Mouse (Mus musculus) hindbrain, embryonic 16.5 days (tissue): Measurements from ENCODE around the gene Cse1l. TPM values are rescaled to one million over a fixed set of nuclear protein-coding genes. Genes with fewer than 3 reads are reported as not detected.

ENCODE experiments used
- ATAC-seq: fragments of 200-750 bp; cut with Nextera tagmentation; 2 replicates; pipeline ENCODE4 v1.8.0; 2017; ENCODE audit warnings: moderate TSS enrichment, moderate library complexity
- H3K27ac ChIP-seq: fragments of 300-500 bp; sonication (generic); 2 replicates; pipeline ENCODE4 v1.5.1; 2014; ENCODE audit warnings: low read depth, mild to moderate bottlenecking, control low read depth, low read length, moderate library complexity
- H3K27me3 ChIP-seq: fragments of 300-500 bp; sonication (generic); replicated peaks from 2 replicates; pipeline ENCODE4 v1.6.1; 2014; ENCODE audit warnings: low read length; ENCODE audit not compliant: control insufficient read depth, insufficient read depth
- H3K36me3 ChIP-seq: fragments of 300-500 bp; sonication (generic); 2 replicates; pipeline ENCODE4 v1.6.1; 2014; ENCODE audit warnings: mild to moderate bottlenecking, low read length, moderate library complexity, mixed read lengths; ENCODE audit not compliant: control insufficient read depth, insufficient read depth
- H3K4me1 ChIP-seq: fragments of 300-500 bp; sonication (generic); 2 replicates; pipeline ENCODE4 v1.6.1; 2014; ENCODE audit warnings: low read depth, low read length; ENCODE audit not compliant: control insufficient read depth, insufficient read depth
- H3K4me2 ChIP-seq: fragments of 300-500 bp; sonication (generic); 2 replicates; pipeline ENCODE4 v1.6.1; 2014; ENCODE audit warnings: mild to moderate bottlenecking, low read length, control low read depth, moderate library complexity
- H3K4me3 ChIP-seq: fragments of 300-500 bp; sonication (generic); 2 replicates; pipeline ENCODE4 v1.5.1; 2014; ENCODE audit warnings: mild to moderate bottlenecking, low read length, control low read depth, moderate library complexity
- H3K9ac ChIP-seq: fragments of 300-500 bp; sonication (generic); 2 replicates; pipeline ENCODE4 v1.6.1; 2014; ENCODE audit warnings: low read depth, mild to moderate bottlenecking, control low read depth, low read length, moderate library complexity
- H3K9me3 ChIP-seq: fragments of 300-500 bp; sonication (generic); 2 replicates; pipeline ENCODE4 v1.6.1; 2014; ENCODE audit warnings: mild to moderate bottlenecking, low read length, moderate library complexity; ENCODE audit not compliant: control insufficient read depth
- WGBS: fragments of 180-500 bp; shearing (Covaris S2); extraction: QIAGEN DNeasy Blood & Tissue Kit; methylation state at CpG from one replicate; pipeline ENCODE4 v1.1.7; 2014; 5-methylcytosine and 5-hydroxymethylcytosine counted together
- polyA plus RNA-seq: library from polyadenylated mRNA; unstranded; fragments of >200 nt; fragmentation: Nextera tagmentation; extraction: Ambion mirVana; gene quantifications from 2 replicates; pipeline ENCODE4 v1.2.1, GENCODE M21; 2015

Cse1l gene
- polyA plus RNA-seq, 1 experiment from 2014 or later, result 90.8 TPM

- Histone ChIP-seq H3K27ac (no peak overlapping the region), H3K36me3 (peaks cover 22% of the 10 kb centered on the region), H3K4me3 (no peak overlapping the region), H3K9ac (no peak overlapping the region), H3K9me3 (no peaks in the 10 kb centered on the region), H3K4me2 (no peak overlapping the region), H3K27me3 (no peaks in the 10 kb centered on the region), H3K4me1 (no peaks in the 10 kb centered on the region)
- no peak for ATAC-seq
- WGBS, result 95% methylated on average over 6 of the region's 6 CpGs
Measured at GRCm38 (mm10) chr2:166933943-166934342, 28.1 kb downstream of the Cse1l start.

DNA sequence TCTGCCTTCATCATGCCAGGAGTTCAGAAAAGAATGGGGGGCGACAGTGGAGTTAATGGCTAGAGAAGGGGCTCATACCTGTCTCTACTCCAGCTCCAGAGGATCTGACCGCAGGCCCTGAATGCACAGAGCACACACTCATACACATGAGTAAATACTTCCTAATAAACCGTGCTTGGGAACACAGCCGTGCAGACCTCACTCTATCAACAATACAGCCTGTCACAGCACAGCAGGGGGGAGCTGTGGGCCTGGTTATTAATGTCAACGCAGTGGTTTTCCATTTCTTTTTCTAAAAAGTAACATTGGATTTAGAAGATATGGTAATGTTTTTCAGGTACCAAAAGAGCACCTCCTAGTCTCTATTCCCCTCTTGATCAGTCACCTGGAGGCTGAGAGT is 28.6 kb downstream of the Cse1l start:
- H3K4me3 ChIP-seq, result no peak overlapping the region
- whole genome bisulfite sequencing, result 56% methylated on average over 5 of the region's 5 CpGs
- H3K9ac ChIP-seq, result no peak overlapping the region
- ATAC-seq, result no peak
- peaks cover 19% of the 10 kb centered on the region for H3K36me3 ChIP-seq
- no peak overlapping the region for H3K4me2 ChIP-seq
- no peaks in the 10 kb centered on the region for H3K27me3 ChIP-seq
- H3K9me3 ChIP-seq, result no peaks in the 10 kb centered on the region
- no peaks in the 10 kb centered on the region for H3K4me1 ChIP-seq
- no peak overlapping the region for H3K27ac ChIP-seq

- 90% methylated on average over 7 of the region's 7 CpGs for WGBS
- no peak overlapping the region for H3K9ac ChIP-seq
- no peak for ATAC-seq
- H3K9me3 ChIP-seq, result no peaks in the 10 kb centered on the region
- no peak overlapping the region for H3K4me2 ChIP-seq
- no peaks in the 10 kb centered on the region for H3K4me1 ChIP-seq
- no peaks in the 10 kb centered on the region for H3K27me3 ChIP-seq
- no peak overlapping the region for H3K4me3 ChIP-seq
- peaks cover 15% of the 10 kb centered on the region for H3K36me3 ChIP-seq
- no peak overlapping the region for H3K27ac ChIP-seq
Measured at GRCm38 (mm10) chr2:166935582-166935981, 29.7 kb downstream of the Cse1l start.

DNA sequence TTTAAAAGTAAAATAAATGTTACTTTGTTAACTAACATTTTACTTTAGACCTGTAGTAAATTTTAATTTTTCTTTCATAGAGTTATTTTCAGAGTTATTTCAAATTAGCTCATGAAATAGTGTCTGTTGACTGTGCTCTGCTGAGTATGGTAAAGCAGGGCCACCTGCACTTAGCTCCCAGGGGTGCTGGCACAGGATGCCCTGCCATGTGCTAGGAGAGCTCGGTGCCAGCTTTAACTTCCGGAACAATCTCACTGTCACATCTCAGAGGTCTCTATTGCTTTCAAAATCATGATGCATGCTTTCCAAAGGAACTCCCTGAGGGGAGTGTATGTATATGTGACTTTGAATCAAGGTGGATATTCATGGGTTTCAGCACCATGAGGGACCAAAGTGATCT is 30.3 kb downstream of the Cse1l start:
- no peak for ATAC-seq
- Histone ChIP-seq H3K4me1 (no peaks in the 10 kb centered on the region), H3K27me3 (no peaks in the 10 kb centered on the region), H3K36me3 (peaks cover 18% of the 10 kb centered on the region), H3K4me3 (no peak overlapping the region), H3K4me2 (no peak overlapping the region), H3K27ac (no peak overlapping the region), H3K9ac (no peak overlapping the region), H3K9me3 (no peaks in the 10 kb centered on the region)
- 74% methylated on average over 2 of the region's 2 CpGs for WGBS

DNA sequence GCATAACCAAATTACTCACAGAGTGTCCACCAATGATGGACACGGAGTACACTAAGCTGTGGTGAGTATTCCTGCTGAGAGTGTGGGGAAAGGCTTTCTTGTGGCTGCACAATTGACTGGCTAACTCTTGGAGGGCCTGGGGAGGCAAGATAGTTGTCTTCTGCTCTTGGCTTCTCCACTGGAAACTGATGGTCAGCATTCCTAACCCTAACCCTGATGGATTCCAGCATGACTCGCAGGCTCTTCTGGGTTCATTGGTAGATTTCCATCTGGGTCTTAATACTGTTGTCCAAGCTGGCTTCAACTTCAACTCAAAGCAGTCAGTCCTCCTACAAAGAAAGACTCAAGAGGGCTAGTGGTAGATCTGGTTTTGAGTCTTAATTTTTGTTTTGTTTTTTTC is 37.3 kb downstream of the Cse1l start:
- Histone ChIP-seq H3K9ac (no peak overlapping the region), H3K4me3 (no peak overlapping the region), H3K4me2 (no peak overlapping the region), H3K4me1 (no peaks in the 10 kb centered on the region), H3K9me3 (no peaks in the 10 kb centered on the region), H3K27me3 (no peaks in the 10 kb centered on the region), H3K27ac (no peak overlapping the region), H3K36me3 (peaks cover 38% of the 10 kb centered on the region)
- 87% methylated on average over 2 of the region's 2 CpGs for WGBS
- ATAC-seq, result no peak

DNA sequence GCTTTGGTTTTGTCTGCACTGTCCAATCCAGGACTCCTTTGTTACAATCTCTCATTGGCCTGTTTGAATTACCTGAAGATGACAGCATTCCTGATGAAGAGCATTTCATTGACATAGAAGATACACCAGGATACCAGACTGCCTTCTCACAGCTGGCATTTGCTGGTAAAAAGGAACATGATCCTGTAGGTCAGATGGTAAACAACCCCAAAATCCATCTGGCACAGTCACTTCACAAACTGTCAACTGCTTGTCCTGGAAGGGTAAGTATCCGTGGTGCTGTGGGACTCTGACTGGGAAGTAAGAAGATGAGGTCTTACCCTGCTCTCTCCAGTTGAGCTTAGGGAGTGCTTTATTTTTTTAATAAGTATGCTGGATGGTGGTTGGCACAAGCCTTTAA is 38.5 kb downstream of the Cse1l start:
- no peak for ATAC-seq
- H3K27ac ChIP-seq, result no peak overlapping the region
- WGBS, result 70% methylated on average over 1 of the region's 1 CpGs
- no peak overlapping the region for H3K4me3 ChIP-seq
- peaks cover 50% of the 10 kb centered on the region for H3K36me3 ChIP-seq
- no peak overlapping the region for H3K9ac ChIP-seq
- H3K4me1 ChIP-seq, result no peaks in the 10 kb centered on the region
- H3K27me3 ChIP-seq, result no peaks in the 10 kb centered on the region
- no peaks in the 10 kb centered on the region for H3K9me3 ChIP-seq
- H3K4me2 ChIP-seq, result no peak overlapping the region

DNA sequence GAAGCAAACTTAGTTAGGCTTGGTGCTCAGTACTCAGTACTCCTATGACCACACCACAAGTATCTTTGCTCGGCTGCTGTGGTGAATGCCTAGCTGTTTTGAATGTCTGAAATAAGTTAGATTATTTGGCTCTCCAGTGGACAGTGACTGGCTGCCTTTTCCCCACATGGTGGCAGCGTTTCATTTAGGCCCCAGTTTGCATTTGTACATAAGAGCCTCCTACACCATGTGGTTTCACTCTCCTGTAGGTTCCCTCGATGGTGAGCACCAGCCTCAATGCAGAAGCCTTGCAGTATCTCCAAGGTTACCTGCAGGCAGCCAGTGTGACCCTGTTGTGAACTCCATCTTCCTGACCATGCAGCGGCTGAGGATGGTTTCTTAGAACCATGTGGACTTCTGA is 39.6 kb downstream of the Cse1l start:
- Histone ChIP-seq H3K4me2 (no peak overlapping the region), H3K4me1 (no peaks in the 10 kb centered on the region), H3K27me3 (no peaks in the 10 kb centered on the region), H3K36me3 (peaks cover 61% of the 10 kb centered on the region), H3K4me3 (no peak overlapping the region), H3K27ac (no peak overlapping the region), H3K9ac (no peak overlapping the region), H3K9me3 (no peaks in the 10 kb centered on the region)
- ATAC-seq, result no peak
- 55% methylated on average over 4 of the region's 4 CpGs for WGBS

DNA sequence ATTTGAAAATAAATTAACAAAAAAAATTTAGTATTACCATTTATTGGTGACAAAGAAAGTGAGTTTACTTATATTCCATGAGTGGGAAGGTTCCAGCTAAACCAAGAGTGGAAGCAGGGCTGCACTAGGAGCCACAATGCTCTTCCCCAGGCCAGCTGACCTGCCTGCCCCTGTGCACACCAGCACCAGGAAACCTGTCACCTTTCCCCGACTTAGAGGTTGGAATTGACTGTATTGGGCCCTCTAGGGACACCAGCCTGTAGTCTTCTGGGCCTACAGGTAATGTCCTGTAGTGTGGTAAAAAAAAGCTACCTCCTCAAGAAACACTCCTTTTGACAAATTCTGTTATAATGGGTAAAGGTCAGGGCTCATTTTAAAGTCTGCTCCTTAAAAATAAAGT is 42.4 kb downstream of the Cse1l start:
- WGBS, result 75% methylated on average over 1 of the region's 1 CpGs
- no peak overlapping the region for H3K4me3 ChIP-seq
- no peaks in the 10 kb centered on the region for H3K9me3 ChIP-seq
- no peaks in the 10 kb centered on the region for H3K27me3 ChIP-seq
- no peak overlapping the region for H3K4me2 ChIP-seq
- H3K27ac ChIP-seq, result no peak overlapping the region
- no peak for ATAC-seq
- H3K36me3 ChIP-seq, result peaks cover 67% of the 10 kb centered on the region
- H3K4me1 ChIP-seq, result no peaks in the 10 kb centered on the region
- no peak overlapping the region for H3K9ac ChIP-seq

- Histone ChIP-seq H3K4me3 (no peak overlapping the region), H3K4me2 (no peak overlapping the region), H3K27me3 (no peaks in the 10 kb centered on the region), H3K4me1 (no peaks in the 10 kb centered on the region), H3K36me3 (peaks cover 64% of the 10 kb centered on the region), H3K9me3 (no peaks in the 10 kb centered on the region), H3K27ac (no peak overlapping the region), H3K9ac (no peak overlapping the region)
- 87% methylated on average over 10 of the region's 10 CpGs for WGBS
- ATAC-seq, result no peak
Measured at GRCm38 (mm10) chr2:166948936-166949335, 43.1 kb downstream of the Cse1l start.
